Mouse (Mus musculus) heart, postnatal 36 days (tissue): ENCODE measurements around the gene Senp2. TPM values are rescaled to one million over a fixed set of nuclear protein-coding genes. Genes with fewer than 3 reads are reported as not detected.

ENCODE experiments used
- DNase-seq, 2 experiments: peaks; one replicate each; pipeline ENCODE4 v3.0.0; 2021 to 2022
- intact Hi-C: fragments of 180-260 bp; cut with DNase I; formaldehyde crosslinking; loops from one replicate; pipeline ENCODE4 v1.15.1; 2025
- total RNA-seq, 2 experiments: library from RNA; stranded (reverse); gene quantifications; 2 replicates each; pipeline ENCODE4 v1.2.3; 2021

Gene Senp2
- total RNA-seq, 2 experiments from 2014 or later = 19.8 to 19.9 TPM

DNA sequence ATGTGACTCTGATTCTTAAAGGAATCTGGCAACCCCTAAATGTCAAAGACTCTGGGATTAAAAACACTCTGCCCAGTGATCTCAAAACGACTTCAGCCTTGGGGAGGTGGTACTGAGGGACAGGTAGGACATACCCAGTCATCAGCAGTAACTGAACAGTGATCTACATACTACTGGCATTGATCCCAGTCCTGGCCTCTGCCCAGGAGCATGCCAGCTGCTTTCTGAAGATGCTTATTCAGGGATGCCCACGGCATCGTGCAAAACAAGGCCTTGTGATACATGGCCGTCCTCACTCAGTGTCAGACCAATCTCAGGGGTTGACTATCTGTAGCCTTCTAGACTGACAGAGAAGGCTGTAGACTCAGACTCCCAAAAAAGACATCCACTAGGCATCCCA is 76.1 kb downstream of the Senp2 start:
- no peak for DNase-seq
- intact Hi-C loops = no loop called here

DNA sequence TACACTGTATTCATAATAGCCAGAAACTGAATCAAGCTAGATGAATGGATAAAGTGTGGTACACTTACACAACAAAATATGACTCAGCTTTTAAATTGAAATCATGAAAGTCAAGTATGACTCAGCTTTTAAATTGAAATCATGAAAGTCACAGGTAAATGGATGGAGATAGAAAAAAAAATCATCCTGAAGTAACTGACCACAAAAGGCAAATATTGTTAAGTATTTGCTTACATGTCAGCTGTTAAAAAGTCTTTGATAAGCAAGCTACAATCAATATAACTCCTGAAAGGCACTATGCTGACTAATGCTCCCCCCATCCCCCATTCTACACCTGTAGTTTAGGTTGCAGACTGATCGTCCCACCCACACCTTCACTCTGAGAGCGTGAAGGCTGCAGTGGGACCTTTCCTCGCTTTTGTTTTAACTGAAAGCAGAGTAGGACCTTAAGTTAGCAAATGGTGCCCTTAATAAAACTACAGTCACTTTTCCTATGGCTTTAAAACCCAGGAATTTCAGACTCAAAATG is 82.0 kb downstream of the Senp2 start:
- intact Hi-C loops = no loop called here
- no peak for DNase-seq

DNA sequence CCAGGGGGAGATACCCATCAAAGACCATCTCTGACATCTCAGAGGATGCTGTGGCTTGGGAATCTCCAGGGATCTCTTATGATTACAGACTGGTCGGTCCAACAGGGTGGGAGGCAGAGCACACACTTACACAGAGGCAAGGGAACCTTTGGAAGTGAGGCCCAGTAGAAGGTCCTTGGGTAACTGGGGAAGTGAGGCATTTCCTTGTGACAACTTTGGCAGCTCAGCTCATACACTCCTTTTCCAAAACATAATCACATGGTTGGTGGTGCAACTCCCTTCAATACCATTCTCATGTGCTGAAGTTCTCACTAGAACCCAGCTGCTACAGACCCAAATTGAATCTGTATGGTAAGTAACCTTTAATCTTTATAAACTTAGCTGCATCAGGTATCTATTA is 86.5 kb downstream of the Senp2 start:
- intact Hi-C loops = no loop called here
- DNase-seq = no peak

DNA sequence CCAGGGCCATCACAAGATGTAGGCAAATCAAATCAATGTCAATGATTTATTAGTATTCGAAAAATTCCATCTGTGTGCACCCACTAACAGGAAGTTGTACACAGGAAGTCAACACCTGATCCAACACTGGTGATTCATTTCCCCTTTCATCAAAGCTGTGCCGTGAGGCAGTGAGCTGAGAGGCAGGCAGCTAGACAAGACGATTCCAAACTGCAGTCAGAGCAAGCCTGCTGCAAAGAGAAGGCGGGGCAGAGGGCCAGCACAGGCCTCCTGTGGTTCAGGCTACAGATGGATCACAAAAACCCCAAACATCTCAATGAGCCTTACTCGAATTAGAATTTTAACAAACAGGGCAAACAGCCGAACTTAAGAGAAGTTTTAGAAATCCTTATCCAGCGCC is 88.4 kb downstream of the Senp2 start:
- intact Hi-C loops = no loop called here

More for the DNA sequence above, 88.4 kb downstream of the Senp2 start:
- DNase-seq = no peak

Other genes with a start within 250 kb of the Senp2 start
- 10 to 100 TPM; 17.1 to 21.8 TPM for gene Ehhadh, start 221.7 kb upstream of the Senp2 start, total RNA-seq
- 1 to 10 TPM in 1 of 2 experiments, under 1 TPM in 1; 0.76 to 1.2 TPM for gene Map3k13, start 215.1 kb upstream of the Senp2 start, total RNA-seq
- gene Tmem41a, start 61.9 kb upstream of the Senp2 start, total RNA-seq = 10 to 100 TPM; 11.2 to 13.8 TPM
- not detected for gene Liph, start 13.8 kb upstream of the Senp2 start, total RNA-seq
- 10 to 100 TPM in 1 of 2 experiments, 1 to 10 TPM in 1; 4.6 to 10.1 TPM for gene Igf2bp2, start 153.8 kb downstream of the Senp2 start, total RNA-seq